Mouse (Mus musculus) retina, adult 2 months (tissue): ENCODE data around the gene Ckap4.
A peak's percentile ranks its signal among the peaks of the same experiment; 100 is the strongest.

Source experiments
- DNase-seq: peaks from one replicate; pipeline ENCODE4 v3.0.0-alpha.2; 2012; ENCODE audit warnings: low read depth, low spot score

The Ckap4 gene

GRCm38 (mm10) chr10:84533912-84534671, at the start of gene Ckap4:
TSS of gene Ckap4 (minus strand) at chr10:84534062.
- no peak for DNase-seq

- peak; percentile 15 for DNase-seq
These were observed 48.4 kb upstream of the Ckap4 start for GRCm38 (mm10) chr10:84582236-84582635.

- no peak for DNase-seq
These were observed 47.3 kb upstream of the Ckap4 start for GRCm38 (mm10) chr10:84581191-84581590.

GRCm38 (mm10) chr10:84579527-84579926, 45.7 kb upstream of the Ckap4 start:
- DNase-seq = no peak

GRCm38 (mm10) chr10:84578738-84579137, 44.9 kb upstream of the Ckap4 start:
- DNase-seq = no peak

GRCm38 (mm10) chr10:84577071-84577727, 43.3 kb upstream of the Ckap4 start:
- DNase-seq = peak; percentile 33

- DNase-seq = peak; percentile 93
These were observed 42.7 kb upstream of the Ckap4 start, which contains the start of gene Tcp11l2 for GRCm38 (mm10) chr10:84576395-84577070. TSS of gene Tcp11l2 (plus strand) at chr10:84576626.

GRCm38 (mm10) chr10:84576029-84576394, 42.1 kb upstream of the Ckap4 start:
- no peak for DNase-seq

GRCm38 (mm10) chr10:84573671-84574420, 40.0 kb upstream of the Ckap4 start:
- no peak for DNase-seq

GRCm38 (mm10) chr10:84571052-84571639, 37.3 kb upstream of the Ckap4 start:
- DNase-seq = no peak

- DNase-seq = no peak
These were observed 30.6 kb upstream of the Ckap4 start for GRCm38 (mm10) chr10:84564427-84564826.

- DNase-seq = no peak
These were observed 29.0 kb upstream of the Ckap4 start for GRCm38 (mm10) chr10:84562567-84563554.

GRCm38 (mm10) chr10:84562121-84562520, 28.3 kb upstream of the Ckap4 start:
- no peak for DNase-seq

GRCm38 (mm10) chr10:84559986-84560385, 26.1 kb upstream of the Ckap4 start:
- no peak for DNase-seq

GRCm38 (mm10) chr10:84558511-84558910, 24.6 kb upstream of the Ckap4 start:
- DNase-seq = no peak

GRCm38 (mm10) chr10:84556120-84556519, 22.3 kb upstream of the Ckap4 start:
- no peak for DNase-seq

GRCm38 (mm10) chr10:84554291-84555009, 20.6 kb upstream of the Ckap4 start:
- no peak for DNase-seq

GRCm38 (mm10) chr10:84552477-84552876, 18.6 kb upstream of the Ckap4 start:
- no peak for DNase-seq

- no peak for DNase-seq
These were observed 18.0 kb upstream of the Ckap4 start for GRCm38 (mm10) chr10:84551846-84552245.

- DNase-seq = no peak
These were observed 16.0 kb upstream of the Ckap4 start for GRCm38 (mm10) chr10:84549920-84550293.
